Mouse (Mus musculus) limb, embryonic 14.5 days (tissue): ENCODE data around the gene Prlhr. TPM values are rescaled to one million over a fixed set of nuclear protein-coding genes. Genes with fewer than 3 reads are reported as not detected.

ENCODE experiments used
- ATAC-seq: fragments of 200-750 bp; cut with Nextera tagmentation; 2 replicates; pipeline ENCODE4 v1.8.0; 2017; ENCODE audit warnings: low read depth, moderate number of reproducible peaks, moderate TSS enrichment; ENCODE audit not compliant: low FRiP score
- DNase-seq: peaks from one replicate; pipeline ENCODE4 v3.0.0-alpha.2; 2015; ENCODE audit warnings: low spot score
- H3K27ac ChIP-seq: fragments of 300-500 bp; sonication (generic); replicated peaks from 2 replicates; pipeline ENCODE4 v1.5.1; 2014; ENCODE audit warnings: low read depth, mild to moderate bottlenecking, low read length, moderate library complexity, mixed read lengths
- H3K27me3 ChIP-seq: fragments of 300-500 bp; sonication (generic); 2 replicates; pipeline ENCODE4 v1.6.1; 2014; ENCODE audit warnings: low read length, mixed read lengths; ENCODE audit not compliant: control insufficient read depth, insufficient read depth
- H3K36me3 ChIP-seq: fragments of 300-500 bp; sonication (generic); 2 replicates; pipeline ENCODE4 v1.6.1; 2014; ENCODE audit warnings: mild to moderate bottlenecking, low read length, moderate library complexity, mixed read lengths; ENCODE audit not compliant: control insufficient read depth, insufficient read depth
- H3K4me1 ChIP-seq: fragments of 300-500 bp; sonication (generic); 2 replicates; pipeline ENCODE4 v1.6.1; 2014; ENCODE audit warnings: antibody characterized with exemption, low read length, mixed read lengths; ENCODE audit not compliant: control insufficient read depth, insufficient read depth
- H3K4me2 ChIP-seq: fragments of 300-500 bp; sonication (generic); replicated peaks from 2 replicates; pipeline ENCODE4 v1.6.1; 2014; ENCODE audit warnings: low read depth, mild to moderate bottlenecking, low read length, moderate library complexity; ENCODE audit not compliant: severe bottlenecking
- H3K4me3 ChIP-seq: fragments of 300-500 bp; sonication (generic); replicated peaks from 2 replicates; pipeline ENCODE4 v1.5.1; 2014; ENCODE audit warnings: low read length
- H3K9ac ChIP-seq: fragments of 300-500 bp; sonication (generic); 2 replicates; pipeline ENCODE4 v1.6.1; 2014; ENCODE audit warnings: mild to moderate bottlenecking, low read depth, low read length, moderate library complexity; ENCODE audit not compliant: severe bottlenecking
- H3K9me3 ChIP-seq: fragments of 300-500 bp; sonication (generic); 2 replicates; pipeline ENCODE4 v1.6.1; 2016; ENCODE audit warnings: low read length; ENCODE audit not compliant: control insufficient read depth
- POLR2A ChIP-seq: fragments of 200-500 bp; IDR thresholded peaks from 2 replicates; pipeline ENCODE4 v1.8.0; 2012; ENCODE audit warnings: inconsistent platforms, mild to moderate bottlenecking, moderate library complexity, borderline replicate concordance; ENCODE audit not compliant: insufficient read depth, insufficient read length; ENCODE audit errors: extremely low read depth
- WGBS: fragments of 180-500 bp; shearing (Covaris S2); extraction: QIAGEN DNeasy Blood & Tissue Kit; methylation state at CpG from one replicate; pipeline ENCODE4 v1.1.7; 2014; 5-methylcytosine and 5-hydroxymethylcytosine counted together
- polyA plus RNA-seq, 2 experiments: library from polyadenylated mRNA; depleted of rRNA in 1 of 2; stranded (reverse) in 1 of 2; unstranded in 1 of 2; fragments of >200 nt; fragmentation: Nextera tagmentation in 1 of 2; extraction: Ambion mirVana in 1 of 2; gene quantifications; 2 replicates each; pipeline versions ENCODE4 v1.2.1 to v1.2.3; 2012 to 2014

Gene Prlhr
- polyA plus RNA-seq, 2 experiments, result not detected

DNA sequence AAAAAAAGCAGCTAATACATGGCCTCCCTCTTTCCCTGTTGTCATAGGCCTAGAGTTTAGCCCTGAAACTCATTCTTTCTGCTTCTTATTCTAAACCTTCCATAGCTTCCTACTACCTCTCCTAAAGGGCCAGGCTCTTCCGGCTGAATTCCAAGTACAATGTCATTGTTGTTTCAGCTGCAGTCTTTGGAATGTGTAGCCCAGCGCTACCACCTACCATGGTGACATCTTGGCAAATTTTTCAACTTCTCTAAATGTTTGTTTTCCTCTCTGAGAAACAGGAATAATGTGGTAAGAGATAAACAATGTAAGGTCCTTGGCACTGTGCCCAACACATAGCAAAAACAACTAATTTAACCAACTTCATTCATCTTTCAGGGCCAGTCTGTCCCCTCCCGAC lies 8.4 kb downstream of the Prlhr start:
- no peak overlapping the region for H3K9ac ChIP-seq
- 69% methylated on average over 3 of the region's 3 CpGs for WGBS
- DNase-seq (no peak), ATAC-seq (no peak)
- no peaks in the 10 kb centered on the region for H3K36me3 ChIP-seq
- no peak for TF ChIP-seq POLR2A
- H3K9me3 ChIP-seq, result no peaks in the 10 kb centered on the region
- no peak overlapping the region for H3K4me2 ChIP-seq
- no peaks in the 10 kb centered on the region for H3K27me3 ChIP-seq
- peaks cover 10% of the 10 kb centered on the region; the same call in 1 of the 2 replicates for H3K4me1 ChIP-seq
- H3K27ac ChIP-seq, result no peak overlapping the region
- H3K4me3 ChIP-seq, result no peak overlapping the region

- no peaks in the 10 kb centered on the region for H3K27me3 ChIP-seq
- H3K27ac ChIP-seq, result no peak overlapping the region
- H3K4me3 ChIP-seq, result no peak overlapping the region
- H3K9ac ChIP-seq, result no peak overlapping the region
- WGBS, result 67% methylated on average over 2 of the region's 2 CpGs
- no peak overlapping the region for H3K4me2 ChIP-seq
- no peak for TF ChIP-seq POLR2A
- H3K36me3 ChIP-seq, result no peaks in the 10 kb centered on the region
- peaks cover 6% of the 10 kb centered on the region; the same call in 1 of the 2 replicates for H3K4me1 ChIP-seq
- H3K9me3 ChIP-seq, result no peaks in the 10 kb centered on the region
- no peak for DNase-seq
- ATAC-seq, result no peak
Measured at GRCm38 (mm10) chr19:60459071-60459470, 9.0 kb downstream of the Prlhr start.

- no peak overlapping the region for H3K27ac ChIP-seq
- no peaks in the 10 kb centered on the region for H3K4me1 ChIP-seq
- H3K4me3 ChIP-seq, result no peak overlapping the region
- H3K9ac ChIP-seq, result no peak overlapping the region
- WGBS, result 84% methylated on average over 1 of the region's 1 CpGs
- DNase-seq (no peak), ATAC-seq (no peak)
- no peaks in the 10 kb centered on the region for H3K36me3 ChIP-seq
- no peak overlapping the region for H3K4me2 ChIP-seq
- TF ChIP-seq POLR2A, result no peak
- H3K27me3 ChIP-seq, result no peaks in the 10 kb centered on the region
- H3K9me3 ChIP-seq, result no peaks in the 10 kb centered on the region
Measured at GRCm38 (mm10) chr19:60455791-60456190, 12.3 kb downstream of the Prlhr start.

GRCm38 (mm10) chr19:60440531-60440930 lies 27.6 kb downstream of the Prlhr start:
- Histone ChIP-seq H3K9me3 (no peaks in the 10 kb centered on the region), H3K27me3 (no peaks in the 10 kb centered on the region), H3K4me2 (no peak overlapping the region), H3K9ac (no peak overlapping the region), H3K4me3 (no peak overlapping the region), H3K36me3 (no peaks in the 10 kb centered on the region), H3K4me1 (no peaks in the 10 kb centered on the region), H3K27ac (no peak overlapping the region)
- ATAC-seq (no peak), DNase-seq (no peak)
- no peak for TF ChIP-seq POLR2A

DNA sequence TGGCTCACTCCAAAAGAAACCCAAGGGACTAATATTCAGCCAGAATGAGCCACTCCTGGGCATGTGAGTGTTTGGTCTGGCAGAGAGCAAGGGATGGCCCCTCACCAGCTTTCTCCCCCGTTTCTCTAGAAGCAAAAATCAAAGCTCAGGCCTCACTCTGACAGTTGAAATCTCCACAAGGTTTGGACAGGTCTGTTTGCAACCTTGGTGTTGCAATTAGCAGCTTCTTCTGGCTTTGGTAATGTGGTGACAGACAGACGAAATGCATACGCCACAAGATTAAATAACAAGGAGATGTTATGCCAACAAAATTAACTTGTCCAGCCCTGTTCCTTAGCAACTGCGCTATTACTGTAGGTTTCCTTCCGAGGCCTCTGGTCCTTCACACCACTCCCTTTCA lies 28.0 kb downstream of the Prlhr start:
- no peak overlapping the region for H3K9ac ChIP-seq

More for the DNA sequence above, 28.0 kb downstream of the Prlhr start:
- DNase-seq (no peak), ATAC-seq (no peak)
- H3K27ac ChIP-seq, result no peak overlapping the region
- no peak overlapping the region for H3K4me2 ChIP-seq
- 45% methylated on average over 5 of the region's 5 CpGs for WGBS
- no peaks in the 10 kb centered on the region for H3K9me3 ChIP-seq
- no peaks in the 10 kb centered on the region for H3K27me3 ChIP-seq
- H3K4me1 ChIP-seq, result no peaks in the 10 kb centered on the region
- TF ChIP-seq POLR2A, result no peak
- no peak overlapping the region for H3K4me3 ChIP-seq
- H3K36me3 ChIP-seq, result no peaks in the 10 kb centered on the region
